Mouse (Mus musculus) T-helper 1 cell (primary cell): ENCODE results near the gene Spag17.

ENCODE experiments used
- in situ Hi-C: fragments of 300-600 bp; cut with MboI, MseI; formaldehyde crosslinking; loops from one replicate; pipeline ENCODE4 v1.15.1; 2025; ENCODE audit warnings: high pct_unique_total_duplicates

Spag17 gene

DNA sequence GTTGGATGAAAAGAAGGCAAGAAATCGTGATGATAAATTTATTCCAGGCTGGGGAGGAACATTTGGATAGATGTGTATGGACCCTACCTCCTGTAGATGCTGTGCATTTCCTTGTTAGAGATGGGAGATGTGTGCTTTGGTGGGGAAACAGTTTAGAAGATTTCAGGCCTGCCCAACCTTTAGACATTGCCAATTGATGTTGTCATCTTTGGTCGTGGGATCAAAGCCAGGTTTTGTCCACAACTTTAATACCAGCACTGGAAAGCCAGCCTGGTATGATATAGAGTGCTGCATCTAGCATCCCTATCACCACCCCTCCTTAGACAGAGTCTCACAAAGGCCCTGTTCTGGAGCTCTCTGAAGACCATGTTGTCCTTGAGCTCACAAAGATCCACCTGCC lies 278.4 kb downstream of the Spag17 start:
- in situ Hi-C loops: no loop called here

DNA sequence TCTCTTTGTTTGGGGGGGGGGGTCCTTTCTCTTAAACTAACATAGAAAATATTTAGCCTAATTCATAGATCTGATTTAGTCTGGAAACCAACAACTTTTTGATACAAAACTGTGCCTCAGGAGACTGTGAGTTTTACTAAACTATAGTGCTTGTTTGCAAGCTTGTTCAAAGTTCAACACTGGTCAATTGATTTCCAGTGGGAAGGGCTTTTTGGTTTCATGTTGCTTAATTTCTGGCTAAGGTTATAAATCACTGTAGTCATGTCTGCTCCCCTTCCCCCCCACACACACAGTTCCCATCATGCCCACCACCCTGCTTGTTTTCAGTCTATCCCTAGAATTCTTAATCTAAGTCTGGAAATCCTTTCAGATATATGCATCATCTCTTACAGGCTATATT lies 279.8 kb downstream of the Spag17 start:
- in situ Hi-C loops: loop anchor here (5.0 kb wide), 1 partner anchor 527 kb away; no protein-coding TSS in a partner anchor

DNA sequence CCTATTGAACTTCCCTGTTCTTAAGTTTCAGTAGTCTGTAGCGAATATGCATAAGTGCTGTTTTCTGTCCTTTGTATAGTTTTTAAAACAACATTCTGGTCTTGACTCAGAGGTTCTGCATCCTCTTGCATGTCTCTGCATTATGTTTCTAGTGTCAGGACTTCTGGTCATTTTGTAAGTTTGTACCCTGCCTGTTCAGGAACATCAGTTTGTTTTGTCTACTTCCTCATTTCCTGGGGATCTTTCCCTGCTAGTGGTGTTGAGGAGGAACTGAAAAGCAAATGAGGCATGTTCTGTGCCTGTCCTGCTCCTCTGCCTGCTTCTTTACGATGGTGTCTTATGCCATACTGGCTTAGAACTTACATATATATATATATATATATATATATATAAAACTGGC lies 290.8 kb downstream of the Spag17 start:
- in situ Hi-C loops: no loop called here

GRCm38 (mm10) chr3:100180471-100180870 lies 295.3 kb downstream of the Spag17 start:
- in situ Hi-C loops: no loop called here

DNA sequence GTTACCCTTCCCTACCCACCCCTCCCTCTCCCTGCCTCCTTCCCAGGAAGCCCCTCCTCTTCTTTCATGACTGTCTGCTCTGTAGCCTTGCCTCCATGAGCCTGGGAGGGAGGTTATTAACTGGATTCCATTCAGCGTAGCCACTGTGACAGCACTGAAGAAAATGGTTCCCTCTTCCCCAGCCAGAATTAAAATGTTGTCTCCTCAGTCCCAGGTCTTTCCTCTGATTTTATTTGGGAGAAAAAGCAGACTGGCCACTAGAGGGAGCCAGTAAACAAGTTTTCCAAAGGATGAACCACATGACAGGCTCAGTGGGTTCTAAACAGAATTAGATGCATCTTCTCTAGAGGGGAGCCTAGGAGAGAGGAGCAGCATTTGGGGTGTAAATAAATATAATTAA lies 304.2 kb downstream of the Spag17 start:
- in situ Hi-C loops: no loop called here

DNA sequence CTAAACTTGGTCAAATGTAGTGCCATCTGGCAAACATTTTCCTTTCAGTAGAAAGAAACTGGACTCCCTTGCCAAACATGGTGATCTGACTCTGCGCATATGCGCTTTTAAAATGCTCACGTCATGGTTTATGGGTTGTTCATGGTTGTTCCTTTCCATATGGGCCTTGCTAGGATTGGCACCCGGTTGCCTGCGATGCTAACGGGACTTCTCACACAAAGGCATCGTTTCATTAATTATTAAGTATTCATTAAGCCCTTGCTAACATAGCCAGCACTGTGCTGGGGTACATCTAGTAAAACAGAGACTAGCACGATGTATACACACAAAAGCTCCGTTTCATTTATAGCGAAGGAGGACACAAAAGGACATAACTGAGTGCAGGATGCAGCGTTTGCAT lies 304.7 kb downstream of the Spag17 start:
- in situ Hi-C loops: no loop called here
